Mouse (Mus musculus) kidney, embryonic 15.5 days (tissue): Measurements from ENCODE around the gene Akap5. TPM values are rescaled to one million over a fixed set of nuclear protein-coding genes. Genes with fewer than 3 reads are reported as not detected.

ENCODE experiments used
- ATAC-seq: fragments of 200-750 bp; cut with Nextera tagmentation; replicated peaks from 2 replicates; pipeline ENCODE4 v1.8.0; 2017; ENCODE audit warnings: moderate TSS enrichment; ENCODE audit not compliant: low FRiP score
- H3K27ac ChIP-seq: fragments of 300-500 bp; sonication (generic); 2 replicates; pipeline ENCODE4 v1.5.1; 2015; ENCODE audit warnings: mild to moderate bottlenecking, inconsistent platforms
- H3K27me3 ChIP-seq: fragments of 300-500 bp; sonication (generic); 2 replicates; pipeline ENCODE4 v1.6.1; 2015; ENCODE audit warnings: inconsistent platforms
- H3K36me3 ChIP-seq: fragments of 300-500 bp; sonication (generic); 2 replicates; pipeline ENCODE4 v1.6.1; 2015; ENCODE audit warnings: inconsistent platforms
- H3K4me1 ChIP-seq: fragments of 300-500 bp; sonication (generic); 2 replicates; pipeline ENCODE4 v1.6.1; 2015; ENCODE audit warnings: inconsistent platforms
- H3K4me2 ChIP-seq: fragments of 300-500 bp; sonication (generic); 2 replicates; pipeline ENCODE4 v1.6.1; 2015; ENCODE audit warnings: moderate library complexity, mild to moderate bottlenecking, inconsistent platforms
- H3K4me3 ChIP-seq: fragments of 300-500 bp; sonication (generic); replicated peaks from 2 replicates; pipeline ENCODE4 v1.5.1; 2015; ENCODE audit warnings: mild to moderate bottlenecking, inconsistent platforms
- H3K9ac ChIP-seq: fragments of 300-500 bp; sonication (generic); 2 replicates; pipeline ENCODE4 v1.6.1; 2015; ENCODE audit warnings: mild to moderate bottlenecking, inconsistent platforms
- H3K9me3 ChIP-seq: fragments of 300-500 bp; sonication (generic); replicated peaks from 2 replicates; pipeline ENCODE4 v1.6.1; 2016; ENCODE audit warnings: inconsistent platforms
- WGBS: fragments of 180-500 bp; shearing (Covaris S2); methylation state at CpG from one replicate; pipeline ENCODE4 v1.1.7; 2015; ENCODE audit warnings: mixed read lengths; 5-methylcytosine and 5-hydroxymethylcytosine counted together
- polyA plus RNA-seq: library from polyadenylated mRNA; unstranded; fragments of >200 nt; fragmentation: Nextera tagmentation; extraction: Ambion mirVana; gene quantifications from 2 replicates; pipeline ENCODE4 v1.2.1, GENCODE M21; 2015

The Akap5 gene
- polyA plus RNA-seq = 1.3 and 1.6 TPM in 2 replicates

DNA sequence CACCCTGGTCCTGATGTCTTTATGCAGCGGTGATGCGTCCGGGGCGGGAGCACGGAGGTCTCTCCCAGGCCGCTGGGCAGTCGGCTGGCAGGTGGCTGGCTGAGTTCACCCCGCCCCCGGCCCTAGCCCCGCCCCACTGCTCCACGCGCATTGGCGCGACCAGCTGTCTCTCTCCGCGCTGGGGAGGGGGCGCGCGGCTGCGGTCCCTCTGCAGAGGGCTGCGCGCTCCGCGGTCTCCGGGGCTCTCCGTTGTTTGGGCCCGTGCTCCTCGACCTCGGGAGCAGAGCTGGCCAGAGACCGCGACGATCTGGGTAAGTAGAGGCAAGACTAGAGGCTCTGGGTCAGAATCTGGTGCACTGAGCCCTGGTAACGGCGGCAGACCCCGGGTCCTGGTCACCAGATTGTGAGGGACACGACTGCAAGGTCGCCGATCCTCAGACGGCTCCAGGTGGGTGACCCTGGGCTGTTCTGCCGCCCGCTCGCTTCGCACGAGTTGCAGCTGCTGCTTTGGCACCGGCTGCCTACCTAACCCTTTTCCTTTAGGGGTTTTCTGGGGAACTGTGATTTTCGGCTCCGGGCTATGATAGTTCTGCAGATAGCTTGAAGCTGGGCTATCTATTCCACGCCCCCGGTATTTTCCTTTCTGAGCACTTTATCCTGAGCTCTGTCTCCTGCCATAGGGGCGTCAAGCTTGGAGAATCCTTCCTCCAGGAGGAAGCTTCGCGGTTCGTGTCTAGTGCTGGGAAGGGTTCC, at the start of gene Akap5:
Gene Akap5, plus strand, starts transcription at position 213 of the 753 bp plus-strand sequence.
- WGBS = 2% methylated on average over 53 of the region's 53 CpGs
- peak within 1 kb of the TSS; percentile 98 for H3K4me2 ChIP-seq
- peak within 1 kb of the TSS; percentile 60 for H3K9ac ChIP-seq
- H3K27me3 ChIP-seq = peaks cover 11% of the 10 kb centered on the region
- H3K9me3 ChIP-seq = no peaks in the 10 kb centered on the region
- H3K36me3 ChIP-seq = peaks cover 19% of the 10 kb centered on the region; the same call in 1 of the 2 replicates
- H3K4me3 ChIP-seq = peak within 1 kb of the TSS; percentile 66
- peaks cover 12% of the 10 kb centered on the region for H3K4me1 ChIP-seq
- H3K27ac ChIP-seq = no peak within 1 kb of the TSS
- ATAC-seq = peak; percentile 96

DNA sequence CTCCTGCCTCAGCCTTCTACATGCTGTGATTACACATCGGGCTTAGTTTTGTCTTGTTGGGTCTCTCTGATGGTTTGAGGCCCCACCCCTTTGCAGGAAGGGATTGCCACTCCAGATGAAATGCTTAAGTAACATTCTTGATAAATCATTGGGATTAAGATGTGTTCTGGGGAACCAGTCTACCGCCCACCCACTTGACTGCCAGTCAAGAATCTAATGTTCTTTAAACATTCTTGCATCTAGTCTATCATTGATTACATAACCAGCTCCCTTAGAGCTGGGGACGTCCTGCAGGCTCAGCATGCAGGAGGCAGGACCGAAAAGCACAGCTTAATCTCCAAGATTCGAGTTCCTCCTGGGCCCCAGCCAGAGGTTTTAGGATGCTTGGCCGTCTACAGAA, 46.5 kb upstream of the Akap5 start:
- Histone ChIP-seq H3K36me3 (peaks cover 64% of the 10 kb centered on the region), H3K4me3 (no peak overlapping the region), H3K27me3 (no peaks in the 10 kb centered on the region), H3K4me1 (0 out of 2 replicates have a peak, but pooled peaks cover 2% of the 10 kb centered on the region), H3K4me2 (no peak overlapping the region), H3K27ac (no peak overlapping the region), H3K9me3 (no peaks in the 10 kb centered on the region), H3K9ac (no peak overlapping the region)
- ATAC-seq = no peak
- WGBS = 85% methylated on average over 6 of the region's 6 CpGs

DNA sequence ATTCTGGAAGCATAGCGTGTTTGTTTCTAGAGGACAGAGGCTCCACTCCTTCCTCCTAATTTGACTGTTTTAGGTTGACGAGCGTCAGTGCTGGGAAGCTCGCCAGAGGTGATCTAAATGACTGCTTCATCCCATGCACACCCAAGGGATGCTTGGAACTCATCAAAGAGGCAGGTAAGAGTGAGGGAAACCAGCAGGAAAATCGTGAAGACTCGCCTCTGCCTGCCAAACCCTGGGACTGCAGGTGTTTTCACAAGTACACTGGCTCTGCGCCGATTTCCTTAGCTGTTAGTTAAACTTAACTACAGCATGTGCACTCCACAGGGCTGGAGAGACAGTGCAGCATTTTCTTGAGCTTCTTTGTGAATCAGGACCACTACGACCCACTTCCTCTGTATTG, 44.1 kb upstream of the Akap5 start:
- Histone ChIP-seq H3K4me1 (0 out of 2 replicates have a peak, but pooled peaks cover 2% of the 10 kb centered on the region), H3K27me3 (no peaks in the 10 kb centered on the region), H3K4me2 (no peak overlapping the region), H3K9ac (no peak overlapping the region), H3K4me3 (no peak overlapping the region), H3K36me3 (peaks cover 77% of the 10 kb centered on the region), H3K9me3 (no peaks in the 10 kb centered on the region), H3K27ac (no peak overlapping the region)
- no peak for ATAC-seq
- WGBS = 86% methylated on average over 9 of the region's 9 CpGs

DNA sequence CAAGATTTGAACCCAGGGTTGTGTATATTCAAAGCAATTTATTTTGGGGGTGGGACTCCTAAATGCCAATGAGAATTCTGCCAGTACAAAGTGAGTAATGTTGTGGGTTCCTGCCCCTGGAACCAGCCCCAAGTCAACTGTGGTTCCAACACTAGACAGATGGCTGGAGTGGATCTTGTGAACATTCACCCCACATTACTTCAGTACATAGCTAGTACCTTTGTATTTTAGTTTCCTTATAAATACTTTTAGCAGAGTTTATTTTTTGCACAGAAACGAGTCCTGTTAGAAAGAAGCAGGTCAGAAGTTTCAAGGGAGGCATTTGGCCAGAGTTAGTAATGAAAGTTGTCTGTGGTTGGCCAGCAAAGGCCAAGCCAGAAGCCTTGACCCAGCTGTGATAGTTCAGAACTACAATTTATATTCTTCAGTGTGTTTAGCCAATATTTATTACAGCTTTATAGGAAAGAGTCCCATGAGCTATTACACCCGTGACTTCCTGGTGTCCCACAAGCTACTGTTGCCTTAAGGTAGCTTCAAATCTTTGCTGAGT, 43.5 kb upstream of the Akap5 start:
- no peak overlapping the region for H3K4me2 ChIP-seq
- H3K9me3 ChIP-seq = no peaks in the 10 kb centered on the region
- 67% methylated on average over 2 of the region's 2 CpGs for WGBS
- peaks cover 76% of the 10 kb centered on the region for H3K36me3 ChIP-seq
- H3K4me1 ChIP-seq = 0 out of 2 replicates have a peak, but pooled peaks cover 2% of the 10 kb centered on the region
- no peak overlapping the region for H3K9ac ChIP-seq
- H3K4me3 ChIP-seq = no peak overlapping the region
- no peak overlapping the region for H3K27ac ChIP-seq
- no peaks in the 10 kb centered on the region for H3K27me3 ChIP-seq
- ATAC-seq = no peak

DNA sequence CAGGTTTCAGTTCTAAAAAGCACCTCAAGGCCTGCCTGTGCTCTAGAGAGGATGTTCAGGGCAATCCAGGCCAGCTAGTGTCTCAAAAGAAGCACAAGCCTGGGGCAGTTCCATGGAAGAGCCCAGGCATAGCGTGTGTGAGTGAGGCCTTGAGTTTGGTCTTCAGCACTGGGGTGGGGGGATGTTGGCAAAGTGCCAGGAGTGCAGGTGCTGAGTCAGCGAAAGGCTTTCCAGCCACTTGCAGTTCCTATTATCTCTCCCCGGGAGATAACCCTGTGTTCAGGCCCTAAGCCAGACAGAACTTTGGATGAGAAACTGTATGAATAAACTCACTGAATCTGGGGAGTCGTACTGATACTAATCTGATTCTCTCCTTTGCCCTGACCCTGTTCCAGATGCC, 42.6 kb upstream of the Akap5 start:
- Histone ChIP-seq H3K4me3 (no peak overlapping the region), H3K27me3 (no peaks in the 10 kb centered on the region), H3K27ac (no peak overlapping the region), H3K9me3 (no peaks in the 10 kb centered on the region), H3K4me1 (0 out of 2 replicates have a peak, but pooled peaks cover 2% of the 10 kb centered on the region), H3K4me2 (no peak overlapping the region), H3K36me3 (peaks cover 71% of the 10 kb centered on the region), H3K9ac (no peak overlapping the region)
- no peak for ATAC-seq
- 53% methylated on average over 4 of the region's 4 CpGs for whole genome bisulfite sequencing

DNA sequence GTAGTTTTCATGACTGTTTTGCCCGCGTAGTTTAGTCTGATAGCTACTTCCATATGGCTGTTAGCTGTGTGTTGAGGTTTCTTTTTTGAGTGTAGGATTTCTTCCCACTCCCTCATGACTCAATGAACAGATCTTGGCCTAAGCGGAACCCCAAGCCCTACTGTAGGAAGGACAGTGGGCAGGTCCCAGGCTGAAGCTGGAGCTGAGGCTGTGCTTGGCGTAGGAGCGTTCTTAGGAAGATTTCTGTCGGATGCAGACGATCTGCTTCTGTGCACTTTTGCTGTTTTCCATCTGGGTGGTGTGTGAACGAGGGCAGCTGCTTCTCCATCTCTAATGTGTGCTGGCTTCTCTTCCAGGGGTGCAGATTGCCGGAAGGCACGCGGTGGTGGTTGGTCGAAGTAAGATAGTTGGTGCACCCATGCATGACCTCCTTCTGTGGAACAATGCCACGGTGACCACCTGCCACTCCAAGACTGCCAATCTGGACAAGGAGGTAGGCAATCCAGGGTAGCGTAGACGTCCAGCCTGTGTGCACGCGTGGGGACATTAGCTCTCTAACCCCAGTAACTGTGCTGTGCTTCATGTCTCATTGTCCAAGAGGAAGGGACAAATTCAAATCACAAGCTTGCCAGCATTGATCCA, 42.0 kb upstream of the Akap5 start:
- H3K4me1 ChIP-seq = 0 out of 2 replicates have a peak, but pooled peaks cover 2% of the 10 kb centered on the region
- no peak overlapping the region for H3K9ac ChIP-seq
- no peaks in the 10 kb centered on the region for H3K9me3 ChIP-seq
- peaks cover 72% of the 10 kb centered on the region for H3K36me3 ChIP-seq
- 84% methylated on average over 17 of the region's 17 CpGs for WGBS
- no peaks in the 10 kb centered on the region for H3K27me3 ChIP-seq
- no peak overlapping the region for H3K4me3 ChIP-seq
- no peak for ATAC-seq
- no peak overlapping the region for H3K27ac ChIP-seq
- H3K4me2 ChIP-seq = no peak overlapping the region

DNA sequence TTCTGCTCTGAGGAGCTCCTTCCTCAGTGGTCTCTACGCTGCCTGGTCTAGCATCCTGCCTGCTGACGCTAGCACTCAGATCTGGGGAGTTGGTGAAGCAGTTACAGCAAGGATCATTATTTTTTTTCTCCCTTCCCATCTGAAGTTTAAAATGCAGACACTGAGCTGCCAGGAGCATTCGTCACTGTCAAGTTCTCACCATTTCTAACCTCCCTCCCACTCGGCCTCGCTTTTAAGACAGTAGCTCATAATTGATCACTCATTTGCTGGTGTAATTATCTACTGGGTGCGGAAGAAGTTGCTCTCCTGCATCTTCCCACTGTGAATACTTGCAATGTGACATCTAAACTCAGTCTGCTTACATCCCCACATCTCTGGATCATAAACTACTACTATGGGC, 39.3 kb upstream of the Akap5 start:
- Histone ChIP-seq H3K9me3 (no peaks in the 10 kb centered on the region), H3K27ac (no peak overlapping the region), H3K4me3 (no peak overlapping the region), H3K4me2 (no peak overlapping the region), H3K36me3 (peaks cover 80% of the 10 kb centered on the region), H3K9ac (no peak overlapping the region), H3K27me3 (no peaks in the 10 kb centered on the region), H3K4me1 (0 out of 2 replicates have a peak, but pooled peaks cover 2% of the 10 kb centered on the region)
- WGBS = 54% methylated on average over 6 of the region's 6 CpGs
- ATAC-seq = no peak

DNA sequence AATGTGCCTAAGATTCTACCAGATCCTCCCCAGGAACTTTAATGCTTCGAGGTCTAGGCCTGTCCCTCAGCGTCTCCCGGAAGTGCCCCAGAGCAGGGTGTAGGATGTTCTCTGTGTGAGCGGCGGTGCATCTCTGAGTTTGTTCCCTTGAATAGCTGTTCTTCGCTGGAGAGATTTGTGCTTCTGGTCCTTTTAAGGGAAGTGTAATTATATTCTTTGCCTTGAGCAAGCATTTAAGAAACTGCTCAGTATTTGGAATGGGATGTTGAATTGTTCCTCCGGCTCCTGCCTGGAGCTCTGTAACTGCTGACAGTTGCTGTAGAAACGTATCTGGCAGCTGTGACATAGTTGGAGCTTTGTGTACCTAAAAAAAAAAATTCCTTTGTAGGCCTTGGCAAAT, 36.7 kb upstream of the Akap5 start:
- no peaks in the 10 kb centered on the region for H3K27me3 ChIP-seq
- 80% methylated on average over 8 of the region's 8 CpGs for WGBS

DNA sequence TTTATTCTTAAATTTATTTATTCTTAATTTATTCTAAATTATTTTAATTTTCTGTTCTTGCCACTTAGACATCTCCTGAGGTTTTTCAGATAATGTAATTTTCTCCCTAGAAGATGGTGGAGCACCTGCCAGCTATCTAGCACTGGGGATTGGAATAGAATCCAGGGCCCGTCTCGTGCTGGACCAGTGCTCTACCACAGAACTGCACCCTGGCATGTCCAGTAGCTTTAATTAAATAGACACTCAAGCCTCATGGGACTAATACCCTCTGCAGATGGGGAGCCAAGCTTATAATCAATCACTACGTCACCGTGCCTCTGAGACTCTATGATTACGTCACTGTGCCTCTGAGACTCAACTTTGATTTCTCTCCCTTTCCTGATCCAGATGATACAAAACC, 36.2 kb upstream of the Akap5 start:
- peaks cover 86% of the 10 kb centered on the region for H3K36me3 ChIP-seq

More for the DNA sequence above, 36.7 kb upstream of the Akap5 start:
- no peak overlapping the region for H3K4me2 ChIP-seq
- H3K4me1 ChIP-seq = no peaks in the 10 kb centered on the region
- H3K36me3 ChIP-seq = peaks cover 86% of the 10 kb centered on the region
- no peak overlapping the region for H3K27ac ChIP-seq
- ATAC-seq = no peak
- H3K4me3 ChIP-seq = no peak overlapping the region
- H3K9me3 ChIP-seq = no peaks in the 10 kb centered on the region
- H3K9ac ChIP-seq = no peak overlapping the region

DNA sequence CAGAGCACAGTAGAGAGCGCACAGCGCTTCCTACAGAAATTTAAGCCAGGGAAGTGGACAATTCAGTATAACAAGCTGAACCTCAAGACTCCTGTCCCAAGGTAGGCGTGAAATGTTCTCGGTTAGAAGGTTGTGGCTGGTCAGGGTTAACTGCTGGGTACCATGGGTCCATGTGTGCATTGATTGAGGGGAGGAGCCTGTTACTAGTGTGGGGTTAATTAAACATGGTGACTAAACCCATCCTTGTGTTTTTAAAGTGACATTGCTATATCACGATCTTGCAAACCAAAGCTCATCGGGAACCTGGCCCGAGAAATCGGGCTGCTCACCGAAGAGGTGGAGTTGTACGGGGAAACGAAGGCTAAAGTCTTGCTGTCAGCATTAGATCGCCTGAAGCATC, 35.3 kb upstream of the Akap5 start:
- no peak for ATAC-seq
- H3K36me3 ChIP-seq = peaks cover 86% of the 10 kb centered on the region
- H3K4me3 ChIP-seq = no peak overlapping the region
- no peak overlapping the region for H3K27ac ChIP-seq
- no peaks in the 10 kb centered on the region for H3K27me3 ChIP-seq
- no peaks in the 10 kb centered on the region for H3K4me1 ChIP-seq
- WGBS = 97% methylated on average over 12 of the region's 12 CpGs
- H3K9me3 ChIP-seq = no peaks in the 10 kb centered on the region
- no peak overlapping the region for H3K9ac ChIP-seq
- H3K4me2 ChIP-seq = no peak overlapping the region

More for the DNA sequence above, 36.2 kb upstream of the Akap5 start:
- Histone ChIP-seq H3K4me3 (no peak overlapping the region), H3K27ac (no peak overlapping the region), H3K4me1 (no peaks in the 10 kb centered on the region), H3K27me3 (no peaks in the 10 kb centered on the region), H3K4me2 (no peak overlapping the region), H3K9ac (no peak overlapping the region), H3K9me3 (no peaks in the 10 kb centered on the region)
- 89% methylated on average over 5 of the region's 5 CpGs for WGBS
- no peak for ATAC-seq

DNA sequence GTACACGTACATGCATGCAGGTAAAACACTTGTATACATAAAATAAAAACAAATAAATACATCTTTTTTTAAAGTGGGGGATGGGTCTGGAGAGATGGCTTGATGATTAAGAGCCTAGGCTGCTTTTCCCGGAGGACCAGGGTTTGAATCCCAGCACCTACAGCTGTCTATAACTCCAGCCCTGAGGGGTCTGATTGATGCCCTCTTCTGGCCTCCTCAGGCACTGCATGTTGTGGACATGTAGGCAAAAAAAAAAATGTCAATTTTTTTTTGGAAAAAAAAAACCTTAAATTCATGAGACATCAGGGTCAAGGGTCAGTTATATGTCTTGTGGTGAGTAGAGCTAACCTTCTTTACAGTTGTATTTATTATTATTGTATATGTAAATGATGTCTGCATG, 34.4 kb upstream of the Akap5 start:
- Histone ChIP-seq H3K27ac (no peak overlapping the region), H3K4me2 (no peak overlapping the region), H3K27me3 (no peaks in the 10 kb centered on the region), H3K9me3 (no peaks in the 10 kb centered on the region), H3K4me1 (no peaks in the 10 kb centered on the region), H3K36me3 (peaks cover 89% of the 10 kb centered on the region), H3K4me3 (no peak overlapping the region), H3K9ac (no peak overlapping the region)
- no peak for ATAC-seq
- WGBS = 92% methylated on average over 2 of the region's 2 CpGs

DNA sequence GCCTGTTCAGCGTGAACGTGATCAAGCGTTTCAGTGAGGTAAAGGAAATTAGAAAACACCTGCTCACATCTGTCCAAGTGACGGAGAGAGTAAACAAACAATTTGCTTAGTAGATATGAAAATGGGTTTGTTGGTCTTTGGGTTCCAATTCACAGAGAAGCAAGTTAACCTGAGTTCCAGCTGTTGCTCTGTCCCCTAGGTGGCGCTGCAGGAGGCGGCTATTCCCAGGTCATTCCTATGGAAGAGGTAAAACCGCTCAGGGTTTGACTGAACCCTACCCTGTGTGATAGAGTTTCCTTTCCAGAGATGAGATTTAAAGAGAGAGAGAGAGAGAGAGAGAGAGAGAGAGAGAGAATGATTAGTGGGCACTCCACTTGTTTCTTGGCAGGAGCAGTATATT, 31.5 kb upstream of the Akap5 start:
- no peak for ATAC-seq

More for the DNA sequence above, 31.5 kb upstream of the Akap5 start:
- 57% methylated on average over 7 of the region's 7 CpGs for WGBS
- Histone ChIP-seq H3K4me1 (no peaks in the 10 kb centered on the region), H3K36me3 (peaks cover 93% of the 10 kb centered on the region), H3K4me3 (no peak overlapping the region), H3K9me3 (no peaks in the 10 kb centered on the region), H3K9ac (no peak overlapping the region), H3K27ac (no peak overlapping the region), H3K4me2 (no peak overlapping the region), H3K27me3 (no peaks in the 10 kb centered on the region)
